Mouse (Mus musculus): ENCODE measurements around the gene Prox1. TPM values are rescaled to one million over a fixed set of nuclear protein-coding genes. Genes with fewer than 3 reads are reported as not detected.

Gene Prox1
- polyA plus RNA-seq, 1 experiment from 2014 or later = 8.3 TPM

DNA sequence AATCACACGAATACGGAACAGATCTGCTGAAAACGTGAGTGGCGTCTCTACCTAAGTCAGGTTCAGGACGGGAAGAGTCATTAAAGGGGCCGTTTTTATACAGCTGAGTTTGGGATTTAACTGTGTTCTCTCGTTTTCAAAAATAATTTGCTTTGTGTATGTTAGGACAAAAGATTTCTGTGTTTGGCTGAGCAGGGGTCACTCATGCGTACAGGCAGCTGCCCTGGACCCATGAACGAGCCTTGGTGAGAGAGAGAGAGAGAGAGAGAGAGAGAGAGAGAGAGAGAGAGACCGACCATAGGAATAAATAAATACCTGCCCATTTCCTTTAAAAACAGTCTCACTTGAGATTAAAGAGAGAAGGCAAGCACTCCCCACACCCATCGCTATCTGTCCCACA lies 11.1 kb downstream of the Prox1 start:
- DNase-seq (ENCODE audit: low spot score, missing footprints) (peak; percentile 89), ATAC-seq (ENCODE audit: low FRiP score) (0 out of 2 replicates have a peak, but pooled peaks have one; percentile 34)
- H3K27ac ChIP-seq (ENCODE audit: low read depth, low read length) = peak overlapping the region; percentile 48; the same call in 1 of the 2 replicates
- WGBS = 33% methylated on average over 11 of the region's 11 CpGs
- H3K27me3 ChIP-seq (ENCODE audit: control insufficient read depth, insufficient read depth, low read length) = no peaks in the 10 kb centered on the region
- H3K4me1 ChIP-seq (ENCODE audit: control insufficient read depth, insufficient read depth, low read length) = peaks cover 22% of the 10 kb centered on the region
- H3K9me3 ChIP-seq (ENCODE audit: control insufficient read depth, low read length) = no peaks in the 10 kb centered on the region
- H3K9ac ChIP-seq (ENCODE audit: low read length) = no peak overlapping the region
- H3K4me3 ChIP-seq (ENCODE audit: low read depth, low read length) = no peak overlapping the region
- no peak overlapping the region for H3K4me2 ChIP-seq
- H3K36me3 ChIP-seq (ENCODE audit: control insufficient read depth, insufficient read depth, low read length) = 0 out of 2 replicates have a peak, but pooled peaks cover 2% of the 10 kb centered on the region

GRCm38 (mm10) chr1:190155751-190156150 lies 14.8 kb downstream of the Prox1 start:
- H3K4me2 ChIP-seq = no peak overlapping the region
- peak; percentile 82 for DNase-seq (ENCODE audit: low spot score, missing footprints)
- ATAC-seq (ENCODE audit: low FRiP score) = peak; percentile 47; the same call in 1 of the 2 replicates
- 23% methylated on average over 8 of the region's 8 CpGs for WGBS
- H3K9ac ChIP-seq (ENCODE audit: low read length) = no peak overlapping the region
- H3K4me3 ChIP-seq (ENCODE audit: low read depth, low read length) = no peak overlapping the region
- H3K9me3 ChIP-seq (ENCODE audit: control insufficient read depth, low read length) = no peaks in the 10 kb centered on the region
- 0 out of 2 replicates have a peak, but pooled peaks cover 2% of the 10 kb centered on the region for H3K36me3 ChIP-seq (ENCODE audit: control insufficient read depth, insufficient read depth, low read length)
- H3K4me1 ChIP-seq (ENCODE audit: control insufficient read depth, insufficient read depth, low read length) = peaks cover 18% of the 10 kb centered on the region
- H3K27ac ChIP-seq (ENCODE audit: low read depth, low read length) = no peak overlapping the region
- H3K27me3 ChIP-seq (ENCODE audit: control insufficient read depth, insufficient read depth, low read length) = no peaks in the 10 kb centered on the region; the same call in 1 of the 2 replicates

DNA sequence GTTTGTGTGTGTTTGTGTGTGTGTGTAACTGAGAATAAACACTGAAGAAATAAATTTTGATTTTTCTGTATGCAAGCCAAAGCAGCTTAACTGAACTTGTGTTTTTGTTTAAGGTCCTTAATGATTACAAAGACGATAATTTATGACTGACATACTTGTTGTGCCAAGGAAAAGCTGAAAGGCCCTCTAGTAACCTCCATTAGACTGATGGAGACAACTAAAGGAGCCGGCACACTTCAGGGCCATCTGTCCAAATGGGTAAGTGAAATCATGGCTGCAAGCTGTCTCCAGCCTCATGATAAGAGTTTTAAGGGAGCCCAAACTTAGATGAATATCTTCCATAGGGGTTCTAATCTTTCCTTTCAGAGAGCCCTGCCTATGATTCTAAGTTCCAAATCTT lies 15.5 kb downstream of the Prox1 start:
- WGBS = 71% methylated on average over 2 of the region's 2 CpGs
- ATAC-seq (ENCODE audit: low FRiP score) = no peak
- Histone ChIP-seq H3K4me2 (no peak overlapping the region), H3K27me3 (ENCODE audit: control insufficient read depth, insufficient read depth, low read length) (no peaks in the 10 kb centered on the region; the same call in 1 of the 2 replicates), H3K9me3 (ENCODE audit: control insufficient read depth, low read length) (no peaks in the 10 kb centered on the region), H3K9ac (ENCODE audit: low read length) (no peak overlapping the region), H3K27ac (ENCODE audit: low read depth, low read length) (no peak overlapping the region), H3K36me3 (ENCODE audit: control insufficient read depth, insufficient read depth, low read length) (no peaks in the 10 kb centered on the region), H3K4me3 (ENCODE audit: low read depth, low read length) (no peak overlapping the region), H3K4me1 (ENCODE audit: control insufficient read depth, insufficient read depth, low read length) (peaks cover 18% of the 10 kb centered on the region)
- DNase-seq (ENCODE audit: low spot score, missing footprints) = peak; percentile 84

- H3K9me3 ChIP-seq (ENCODE audit: control insufficient read depth, low read length) = no peaks in the 10 kb centered on the region
- H3K4me3 ChIP-seq (ENCODE audit: low read depth, low read length) = no peak overlapping the region
- ATAC-seq (ENCODE audit: low FRiP score) (no peak), DNase-seq (ENCODE audit: low spot score, missing footprints) (peak; percentile 67)
- H3K27ac ChIP-seq (ENCODE audit: low read depth, low read length) = no peak overlapping the region
- H3K4me1 ChIP-seq (ENCODE audit: control insufficient read depth, insufficient read depth, low read length) = peaks cover 19% of the 10 kb centered on the region
- H3K36me3 ChIP-seq (ENCODE audit: control insufficient read depth, insufficient read depth, low read length) = no peaks in the 10 kb centered on the region
- no peak overlapping the region for H3K4me2 ChIP-seq
- no peaks in the 10 kb centered on the region; the same call in 1 of the 2 replicates for H3K27me3 ChIP-seq (ENCODE audit: control insufficient read depth, insufficient read depth, low read length)
- 70% methylated on average over 7 of the region's 7 CpGs for WGBS
- no peak overlapping the region for H3K9ac ChIP-seq (ENCODE audit: low read length)
Measured at GRCm38 (mm10) chr1:190154292-190154691, 16.2 kb downstream of the Prox1 start.

- Histone ChIP-seq H3K4me2 (no peak overlapping the region), H3K36me3 (ENCODE audit: control insufficient read depth, insufficient read depth, low read length) (no peaks in the 10 kb centered on the region), H3K4me3 (ENCODE audit: low read depth, low read length) (no peak overlapping the region), H3K4me1 (ENCODE audit: control insufficient read depth, insufficient read depth, low read length) (peaks cover 31% of the 10 kb centered on the region), H3K9me3 (ENCODE audit: control insufficient read depth, low read length) (no peaks in the 10 kb centered on the region), H3K27me3 (ENCODE audit: control insufficient read depth, insufficient read depth, low read length) (no peaks in the 10 kb centered on the region; the same call in 1 of the 2 replicates), H3K27ac (ENCODE audit: low read depth, low read length) (no peak overlapping the region), H3K9ac (ENCODE audit: low read length) (no peak overlapping the region)
- DNase-seq (ENCODE audit: low spot score, missing footprints) (no peak), ATAC-seq (ENCODE audit: low FRiP score) (no peak)
- WGBS = 87% methylated on average over 6 of the region's 6 CpGs
Measured at GRCm38 (mm10) chr1:190152603-190153002, 17.9 kb downstream of the Prox1 start.

DNA sequence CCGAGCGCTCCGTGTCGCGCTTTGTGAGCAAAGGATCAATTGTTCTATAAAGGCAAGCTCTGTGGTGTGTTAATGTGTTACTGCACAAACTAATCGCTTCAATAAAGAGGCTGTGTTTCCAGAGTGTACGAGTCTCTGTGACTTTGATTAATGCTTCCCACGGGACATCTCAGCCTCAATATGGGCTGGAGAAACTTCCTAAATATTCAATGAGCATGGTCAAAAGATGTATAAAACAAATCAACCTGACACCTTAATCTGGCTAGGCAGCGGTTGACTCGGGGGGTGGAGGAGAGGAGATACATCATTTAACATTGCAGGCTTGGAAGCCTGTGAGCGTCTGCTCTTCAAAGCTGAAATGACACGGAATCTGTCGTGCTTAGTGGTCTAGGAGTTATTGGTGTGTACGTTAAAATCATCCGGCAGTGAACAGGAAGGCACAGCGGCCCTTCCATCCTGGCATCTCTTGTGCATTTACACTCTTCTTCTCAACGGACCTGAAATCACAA lies 21.2 kb downstream of the Prox1 start:
- WGBS = 22% methylated on average over 17 of the region's 17 CpGs
- H3K4me1 ChIP-seq (ENCODE audit: control insufficient read depth, insufficient read depth, low read length) = peaks cover 25% of the 10 kb centered on the region
- peak overlapping the region; percentile 31 for H3K4me2 ChIP-seq
- H3K27ac ChIP-seq (ENCODE audit: low read depth, low read length) = peak overlapping the region; percentile 47
- DNase-seq (ENCODE audit: low spot score, missing footprints) = peak; percentile 91
- peak; percentile 57; the same call in 1 of the 2 replicates for ATAC-seq (ENCODE audit: low FRiP score)
- no peak overlapping the region for H3K4me3 ChIP-seq (ENCODE audit: low read depth, low read length)
- no peaks in the 10 kb centered on the region for H3K9me3 ChIP-seq (ENCODE audit: control insufficient read depth, low read length)
- no peaks in the 10 kb centered on the region for H3K36me3 ChIP-seq (ENCODE audit: control insufficient read depth, insufficient read depth, low read length)
- no peaks in the 10 kb centered on the region; the same call in 1 of the 2 replicates for H3K27me3 ChIP-seq (ENCODE audit: control insufficient read depth, insufficient read depth, low read length)
- peak overlapping the region; percentile 44; the same call in 1 of the 2 replicates for H3K9ac ChIP-seq (ENCODE audit: low read length)

DNA sequence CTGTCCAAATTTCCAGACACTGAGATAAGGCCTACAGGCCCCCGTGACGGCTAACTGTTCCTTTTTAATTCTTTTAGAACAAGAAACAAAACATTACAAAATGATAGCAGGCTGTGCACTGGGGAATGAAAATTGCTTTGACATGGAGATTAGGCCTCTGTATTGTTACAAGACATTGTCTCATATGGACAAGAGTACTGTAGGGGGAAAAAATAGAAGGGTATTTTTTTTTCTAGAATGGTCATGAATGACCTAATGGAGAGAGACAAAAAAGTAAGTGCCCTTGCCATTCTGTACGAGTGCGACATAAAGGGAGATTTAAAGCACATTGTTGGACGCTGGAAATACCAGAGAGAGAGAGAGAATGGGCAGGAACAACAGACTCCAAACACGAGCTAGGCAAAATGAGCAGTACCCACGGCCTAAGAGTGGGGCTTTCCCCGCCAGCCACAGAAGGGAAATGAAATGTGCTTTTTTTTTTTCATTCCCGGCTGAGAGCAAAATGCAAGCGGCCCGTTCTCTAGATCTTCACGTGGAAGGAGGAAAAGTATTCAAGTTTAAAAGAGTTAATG lies 21.8 kb downstream of the Prox1 start:
- WGBS = 15% methylated on average over 12 of the region's 12 CpGs
- peak overlapping the region; percentile 44; the same call in 1 of the 2 replicates for H3K9ac ChIP-seq (ENCODE audit: low read length)
- H3K9me3 ChIP-seq (ENCODE audit: control insufficient read depth, low read length) = no peaks in the 10 kb centered on the region
- peak overlapping the region; percentile 47 for H3K27ac ChIP-seq (ENCODE audit: low read depth, low read length)
- H3K4me2 ChIP-seq = peak overlapping the region; percentile 31
- peak; percentile 94 for DNase-seq (ENCODE audit: low spot score, missing footprints)
- ATAC-seq (ENCODE audit: low FRiP score) = peak; percentile 65
- peaks cover 25% of the 10 kb centered on the region for H3K4me1 ChIP-seq (ENCODE audit: control insufficient read depth, insufficient read depth, low read length)
- no peaks in the 10 kb centered on the region; the same call in 1 of the 2 replicates for H3K27me3 ChIP-seq (ENCODE audit: control insufficient read depth, insufficient read depth, low read length)
- H3K4me3 ChIP-seq (ENCODE audit: low read depth, low read length) = no peak overlapping the region
- H3K36me3 ChIP-seq (ENCODE audit: control insufficient read depth, insufficient read depth, low read length) = no peaks in the 10 kb centered on the region

DNA sequence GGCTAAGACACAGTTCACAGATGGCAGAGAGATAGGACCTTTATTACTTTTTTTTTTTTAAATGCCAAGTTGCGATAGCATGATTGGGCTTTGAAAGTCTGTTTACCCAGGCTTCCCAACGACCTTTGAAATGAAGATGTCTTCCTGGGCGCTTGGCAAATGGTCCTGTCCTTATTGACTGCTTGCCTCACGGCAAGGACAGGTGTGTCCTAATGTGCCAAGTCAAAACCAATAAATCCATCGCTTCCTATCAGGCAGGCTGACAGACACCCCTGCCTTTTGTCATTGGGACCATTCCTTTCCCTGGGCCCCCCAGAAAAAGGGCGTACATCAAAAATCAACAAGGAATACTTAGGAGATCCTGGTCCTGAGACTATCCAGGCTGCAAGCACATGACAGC lies 22.7 kb downstream of the Prox1 start:
- ATAC-seq (ENCODE audit: low FRiP score) = no peak
- H3K4me2 ChIP-seq = no peak overlapping the region
- 81% methylated on average over 6 of the region's 6 CpGs for whole genome bisulfite sequencing
- no peak overlapping the region for H3K9ac ChIP-seq (ENCODE audit: low read length)
- no peak for DNase-seq (ENCODE audit: low spot score, missing footprints)
- no peaks in the 10 kb centered on the region; the same call in 1 of the 2 replicates for H3K27me3 ChIP-seq (ENCODE audit: control insufficient read depth, insufficient read depth, low read length)
- H3K4me3 ChIP-seq (ENCODE audit: low read depth, low read length) = no peak overlapping the region
- H3K27ac ChIP-seq (ENCODE audit: low read depth, low read length) = no peak overlapping the region
- H3K36me3 ChIP-seq (ENCODE audit: control insufficient read depth, insufficient read depth, low read length) = no peaks in the 10 kb centered on the region
- no peaks in the 10 kb centered on the region for H3K9me3 ChIP-seq (ENCODE audit: control insufficient read depth, low read length)
- H3K4me1 ChIP-seq (ENCODE audit: control insufficient read depth, insufficient read depth, low read length) = peaks cover 25% of the 10 kb centered on the region

GRCm38 (mm10) chr1:190144416-190144815 lies 26.1 kb downstream of the Prox1 start:
- peaks cover 31% of the 10 kb centered on the region for H3K4me1 ChIP-seq (ENCODE audit: control insufficient read depth, insufficient read depth, low read length)
- no peak overlapping the region for H3K4me2 ChIP-seq
- no peak for DNase-seq (ENCODE audit: low spot score, missing footprints)

More at GRCm38 (mm10) chr1:190144416-190144815, 26.1 kb downstream of the Prox1 start:
- Histone ChIP-seq H3K4me3 (ENCODE audit: low read depth, low read length) (no peak overlapping the region), H3K9ac (ENCODE audit: low read length) (no peak overlapping the region), H3K9me3 (ENCODE audit: control insufficient read depth, low read length) (no peaks in the 10 kb centered on the region), H3K36me3 (ENCODE audit: control insufficient read depth, insufficient read depth, low read length) (no peaks in the 10 kb centered on the region), H3K27ac (ENCODE audit: low read depth, low read length) (no peak overlapping the region), H3K27me3 (ENCODE audit: control insufficient read depth, insufficient read depth, low read length) (no peaks in the 10 kb centered on the region)
- no peak for ATAC-seq (ENCODE audit: low FRiP score)

Measured in midbrain, embryonic 11.5 days (tissue).